Mouse (Mus musculus): ENCODE measurements around the gene Gpr141.

The Gpr141 gene

GRCm38 (mm10) chr13:19730826-19731225 is 93.2 kb downstream of the Gpr141 start:
- DNase-seq (ENCODE audit: low spot score): peak; percentile 36

- DNase-seq (ENCODE audit: low spot score): no peak
Observed at GRCm38 (mm10) chr13:19718954-19719353, 105.1 kb downstream of the Gpr141 start.

GRCm38 (mm10) chr13:19717201-19717600 is 106.9 kb downstream of the Gpr141 start:
- DNase-seq (ENCODE audit: low spot score): no peak

- DNase-seq (ENCODE audit: low spot score): no peak
Observed at GRCm38 (mm10) chr13:19703806-19704205, 120.3 kb downstream of the Gpr141 start.

- DNase-seq (ENCODE audit: low spot score): no peak
Observed at GRCm38 (mm10) chr13:19701443-19702078, 122.5 kb downstream of the Gpr141 start.

GRCm38 (mm10) chr13:19700733-19701442 is 123.2 kb downstream of the Gpr141 start:
- peak; percentile 18 for DNase-seq (ENCODE audit: low spot score)

Measured in lung, postnatal 25 days (tissue).